Mouse (Mus musculus) testis, adult 2 months (tissue): ENCODE measurements around the gene Zbed5. TPM values are rescaled to one million over a fixed set of nuclear protein-coding genes. Genes with fewer than 3 reads are reported as not detected.
"Not testable (repeated sequence)": the region's sequence is repeated elsewhere in the genome, so short reads cannot be mapped to it uniquely, and the experiment has no call there.

ENCODE experiments used
- H3K27ac ChIP-seq: fragments of 200-500 bp; 2 replicates; pipeline ENCODE4 v1.5.1; 2012; ENCODE audit warnings: low read depth, low read length; ENCODE audit not compliant: control insufficient read depth, insufficient read depth
- H3K27me3 ChIP-seq: fragments of 200-500 bp; 2 replicates; pipeline ENCODE4 v1.6.1; 2012; ENCODE audit warnings: mild to moderate bottlenecking, low read length, moderate library complexity; ENCODE audit not compliant: control insufficient read depth, insufficient read depth
- H3K36me3 ChIP-seq: fragments of 200-500 bp; 2 replicates; pipeline ENCODE4 v1.6.1; 2012; ENCODE audit warnings: mild to moderate bottlenecking, low read length; ENCODE audit not compliant: control insufficient read depth, insufficient read depth
- H3K4me1 ChIP-seq: fragments of 200-500 bp; 2 replicates; pipeline ENCODE4 v1.6.1; 2012; ENCODE audit warnings: low read length; ENCODE audit not compliant: control insufficient read depth, insufficient read depth
- H3K4me3 ChIP-seq: fragments of 200-500 bp; 2 replicates; pipeline ENCODE4 v1.5.1; 2012; ENCODE audit warnings: low read depth, mild to moderate bottlenecking, low read length, moderate library complexity, mixed read lengths; ENCODE audit not compliant: control insufficient read depth
- CTCF ChIP-seq: fragments of 200-500 bp; IDR thresholded peaks from 2 replicates; pipeline ENCODE4 v1.5.1; 2012; ENCODE audit warnings: low read depth, mild to moderate bottlenecking, inconsistent platforms, low read length, moderate library complexity; ENCODE audit not compliant: control insufficient read depth, insufficient read depth, insufficient replicate concordance
- POLR2A ChIP-seq: fragments of 200-500 bp; IDR thresholded peaks from 2 replicates; pipeline ENCODE4 v1.6.1; 2012; ENCODE audit warnings: low read depth, mild to moderate bottlenecking, inconsistent platforms, low read length, moderate library complexity; ENCODE audit not compliant: control insufficient read depth
- polyA plus RNA-seq: library from polyadenylated mRNA; depleted of rRNA; stranded (reverse); fragments of >200 nt; gene quantifications from 2 replicates; pipeline ENCODE4 v1.2.3, GENCODE M21; 2012; rRNA removed

Gene Zbed5
- polyA plus RNA-seq, 1 experiment, result 5.4 TPM

DNA sequence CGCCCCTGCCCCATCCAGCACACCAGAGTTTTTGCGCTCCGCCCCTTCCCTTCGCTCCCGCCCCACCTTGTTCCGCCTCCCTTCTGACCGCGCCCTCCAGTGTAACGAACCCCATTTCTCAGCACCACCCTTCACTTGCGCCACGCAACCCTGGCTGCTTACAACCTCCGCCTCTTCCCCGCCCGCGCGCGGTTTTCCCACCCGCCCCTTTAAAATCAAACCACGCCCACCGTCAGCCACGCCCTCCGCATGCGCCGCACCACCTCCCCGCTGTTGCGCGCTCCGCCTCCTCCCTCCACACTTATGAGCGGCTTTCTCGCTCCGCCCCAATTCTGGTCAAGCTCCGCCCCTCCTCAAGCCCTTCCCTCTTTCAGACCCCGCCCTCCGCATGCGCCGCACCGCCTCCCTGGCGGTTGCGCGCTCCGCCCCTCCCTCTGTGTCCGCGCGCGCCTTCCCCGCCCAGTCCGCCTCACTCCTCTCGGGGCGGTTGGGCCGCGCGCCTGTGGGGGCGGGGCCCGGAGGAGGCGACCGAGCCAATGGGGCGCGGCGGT is 46.0 kb downstream of the Zbed5 start, which contains the start of gene Vkorc1l1:
Gene Vkorc1l1, plus strand, starts transcription at position 476 of the 551 bp plus-strand sequence.
- Histone ChIP-seq H3K27ac (peak within 1 kb of the TSS; percentile 81), H3K36me3 (no peaks in the 10 kb centered on the region; the same call in 1 of the 2 replicates), H3K27me3 (no peaks in the 10 kb centered on the region), H3K4me1 (peaks cover 3% of the 10 kb centered on the region), H3K4me3 (peak within 1 kb of the TSS; percentile 95)
- TF ChIP-seq POLR2A (0 out of 2 replicates have a peak, but pooled peaks have one; percentile 48), CTCF (0 out of 2 replicates have a peak, but pooled peaks have one; percentile 8)

DNA sequence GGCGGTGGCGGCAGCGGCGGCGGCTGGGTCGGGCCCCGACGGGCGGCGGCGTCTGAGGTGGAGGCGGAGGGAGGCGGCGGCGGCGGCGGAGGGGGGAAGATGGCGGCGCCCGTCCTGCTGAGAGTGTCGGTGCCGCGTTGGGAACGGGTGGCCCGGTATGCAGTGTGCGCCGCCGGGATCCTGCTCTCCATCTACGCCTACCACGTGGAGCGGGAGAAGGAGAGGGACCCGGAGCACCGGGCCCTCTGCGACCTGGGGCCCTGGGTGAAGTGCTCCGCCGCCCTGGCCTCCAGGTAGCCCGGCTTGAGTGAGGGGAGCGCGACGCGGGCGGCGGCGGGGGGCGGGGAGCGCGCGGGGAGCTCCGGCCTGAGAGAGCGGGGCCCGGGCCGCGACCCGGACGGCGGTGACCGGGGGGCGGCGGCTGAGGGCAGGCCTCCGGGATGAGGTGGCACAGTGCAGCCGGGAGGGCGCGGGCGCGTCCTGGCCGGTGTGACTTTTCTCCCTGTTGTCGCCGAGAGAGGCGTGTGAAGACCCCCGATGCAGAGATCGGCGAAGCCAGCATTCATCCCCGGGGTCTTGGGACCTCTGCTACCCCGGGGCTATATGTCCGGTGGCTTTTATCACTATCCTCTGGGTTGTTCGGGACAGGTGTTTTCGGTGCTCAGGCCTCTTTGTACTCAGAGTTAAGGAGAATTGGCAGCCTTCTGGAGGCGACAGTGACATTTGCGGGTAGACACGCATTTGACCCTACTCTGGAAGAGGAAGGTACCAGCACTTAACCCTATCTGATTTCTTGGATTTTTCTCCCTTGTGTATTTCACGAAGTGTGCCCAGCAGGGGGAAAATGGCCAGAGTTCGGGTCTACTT is 46.8 kb downstream of the Zbed5 start:
- not testable (repeated sequence) for H3K36me3 ChIP-seq, H3K27me3 ChIP-seq, H3K4me1 ChIP-seq
- Histone ChIP-seq H3K27ac (peak overlapping the region; percentile 81), H3K4me3 (peak overlapping the region; percentile 95)

DNA sequence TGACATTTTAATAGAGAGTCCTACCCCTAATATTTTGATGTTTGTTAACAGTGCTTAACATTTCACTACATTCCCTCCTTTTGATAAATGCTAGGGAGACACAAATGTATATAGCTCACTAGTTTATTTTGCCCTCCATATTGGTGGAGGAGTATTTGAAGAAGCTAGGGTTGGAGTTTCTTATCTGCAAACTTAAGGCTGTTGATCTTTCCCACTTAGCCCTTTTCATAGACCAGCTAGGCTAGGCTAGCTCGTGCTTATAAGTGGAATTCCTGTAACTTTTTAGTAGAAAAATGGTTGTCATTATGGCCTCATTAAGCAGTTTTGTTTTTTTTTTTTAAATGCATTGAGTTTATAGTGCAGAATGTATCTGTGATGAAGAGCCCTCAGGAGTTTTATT is 47.9 kb downstream of the Zbed5 start:
- TF ChIP-seq CTCF, result no peak
- Histone ChIP-seq H3K27ac (no peak overlapping the region), H3K27me3 (no peaks in the 10 kb centered on the region), H3K36me3 (no peaks in the 10 kb centered on the region; the same call in 1 of the 2 replicates), H3K4me3 (no peak overlapping the region), H3K4me1 (peaks cover 3% of the 10 kb centered on the region)

DNA sequence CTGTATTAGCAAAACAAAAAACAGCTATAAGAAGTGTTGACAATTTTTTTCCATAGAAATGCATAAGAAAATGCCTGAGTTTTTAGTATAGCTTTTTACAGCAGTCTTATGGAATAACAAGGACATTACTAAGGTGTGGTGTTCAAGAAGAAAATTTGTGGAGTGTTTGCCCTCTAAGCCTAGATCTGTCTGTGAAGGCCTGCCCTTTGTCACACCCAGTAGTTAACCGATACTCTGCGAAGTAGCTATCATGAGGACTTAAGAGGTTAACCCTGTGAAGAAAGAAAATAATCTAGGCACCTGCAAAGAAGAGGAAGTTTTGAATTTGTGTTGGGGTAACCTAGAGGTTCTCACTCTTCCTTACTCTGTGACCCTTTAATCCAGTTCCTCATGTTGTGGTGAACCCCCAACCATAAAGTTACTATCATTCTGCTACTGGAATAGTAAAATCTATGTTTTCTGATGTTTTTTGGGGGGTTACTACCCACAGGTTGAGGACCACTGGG is 52.1 kb downstream of the Zbed5 start:
- H3K4me3 ChIP-seq, result no peak overlapping the region
- TF ChIP-seq POLR2A, result no peak
- TF ChIP-seq CTCF, result no peak

DNA sequence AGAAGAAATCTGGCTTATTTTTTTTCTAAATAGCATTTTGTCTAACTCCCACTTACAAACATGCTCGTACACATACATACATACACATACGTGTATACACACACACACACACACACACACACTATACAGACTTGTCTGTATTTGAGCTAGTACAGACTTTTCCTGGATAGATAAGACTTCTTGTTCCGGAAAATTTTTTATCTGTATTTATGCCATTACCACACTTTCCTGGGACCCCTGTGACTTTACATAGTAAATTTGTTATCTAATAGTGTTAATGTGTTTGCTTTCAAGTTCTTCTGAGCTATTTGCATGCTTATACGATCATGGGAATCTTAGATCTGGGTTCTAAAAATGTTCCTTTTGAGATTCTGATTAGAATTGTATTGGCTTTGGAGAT is 56.6 kb downstream of the Zbed5 start:
- no peak for TF ChIP-seq CTCF
- no peak for TF ChIP-seq POLR2A
- Histone ChIP-seq H3K27ac (no peak overlapping the region), H3K27me3 (no peaks in the 10 kb centered on the region), H3K4me3 (no peak overlapping the region), H3K4me1 (no peaks in the 10 kb centered on the region; the same call in 1 of the 2 replicates), H3K36me3 (peaks cover 2% of the 10 kb centered on the region; the same call in 1 of the 2 replicates)

More for the DNA sequence above, 52.1 kb downstream of the Zbed5 start:
- H3K4me1 ChIP-seq, result peaks cover 2% of the 10 kb centered on the region
- no peak overlapping the region for H3K27ac ChIP-seq
- H3K36me3 ChIP-seq, result peaks cover 2% of the 10 kb centered on the region; the same call in 1 of the 2 replicates
- H3K27me3 ChIP-seq, result no peaks in the 10 kb centered on the region

Other genes with a start within 250 kb of the Zbed5 start
- gene Zfp11, start 225.6 kb upstream of the Zbed5 start, polyA plus RNA-seq, result 0.94 and 1.3 TPM in 2 replicates
- gene Sept14, start 187.2 kb upstream of the Zbed5 start, polyA plus RNA-seq, result 5.7 and 10.6 TPM in 2 replicates
- 44.4 and 62.7 TPM in 2 replicates for gene Mrps17, start 180.2 kb upstream of the Zbed5 start, polyA plus RNA-seq
- gene Nipsnap2, start 170.7 kb upstream of the Zbed5 start, polyA plus RNA-seq, result 14.8 and 15.6 TPM in 2 replicates
- 14.3 and 20.9 TPM in 2 replicates for gene Psph, start 108.3 kb upstream of the Zbed5 start, polyA plus RNA-seq
- gene Sumf2, start 48.7 kb upstream of the Zbed5 start, polyA plus RNA-seq, result 3.9 and 5.2 TPM in 2 replicates
- gene Chchd2, start 8.3 kb upstream of the Zbed5 start, polyA plus RNA-seq, result 239 and 241 TPM in 2 replicates
- 0.20 and 0.35 TPM in 2 replicates for gene Phkg1, start 2.8 kb downstream of the Zbed5 start, polyA plus RNA-seq
- 777 and 877 TPM in 2 replicates for gene Nupr1l, start 12.8 kb downstream of the Zbed5 start, polyA plus RNA-seq
- 12.2 and 19.9 TPM in 2 replicates for gene Vkorc1l1, start 46.2 kb downstream of the Zbed5 start, polyA plus RNA-seq
- gene Gusb, start 107.3 kb downstream of the Zbed5 start, polyA plus RNA-seq, result 6.2 and 7.7 TPM in 2 replicates
- gene Asl, start 133.5 kb downstream of the Zbed5 start, polyA plus RNA-seq, result 16.5 and 17.1 TPM in 2 replicates
- gene Crcp, start 133.6 kb downstream of the Zbed5 start, polyA plus RNA-seq, result 56.0 and 56.5 TPM in 2 replicates
- 58.7 and 59.6 TPM in 2 replicates for gene Tpst1, start 177.6 kb downstream of the Zbed5 start, polyA plus RNA-seq
- gene Kctd7, start 249.1 kb downstream of the Zbed5 start, polyA plus RNA-seq, result 14.8 and 15.6 TPM in 2 replicates